Mouse (Mus musculus) heart, adult 8-10 months (tissue): ENCODE measurements around the gene Gli3. TPM values are rescaled to one million over a fixed set of nuclear protein-coding genes. Genes with fewer than 3 reads are reported as not detected.
A peak's percentile ranks its signal among the peaks of the same experiment; 100 is the strongest.

Experiments
- DNase-seq: peaks from one replicate; pipeline ENCODE4 v3.0.0; 2022; ENCODE audit warnings: low spot score
- total RNA-seq, 4 experiments: library from RNA; stranded (reverse); gene quantifications; 2 replicates each; pipeline ENCODE4 v1.2.4; 2022

The Gli3 gene
- total RNA-seq, 4 experiments from 2014 or later: 1.3 to 2.1 (median 1.8) TPM

DNA sequence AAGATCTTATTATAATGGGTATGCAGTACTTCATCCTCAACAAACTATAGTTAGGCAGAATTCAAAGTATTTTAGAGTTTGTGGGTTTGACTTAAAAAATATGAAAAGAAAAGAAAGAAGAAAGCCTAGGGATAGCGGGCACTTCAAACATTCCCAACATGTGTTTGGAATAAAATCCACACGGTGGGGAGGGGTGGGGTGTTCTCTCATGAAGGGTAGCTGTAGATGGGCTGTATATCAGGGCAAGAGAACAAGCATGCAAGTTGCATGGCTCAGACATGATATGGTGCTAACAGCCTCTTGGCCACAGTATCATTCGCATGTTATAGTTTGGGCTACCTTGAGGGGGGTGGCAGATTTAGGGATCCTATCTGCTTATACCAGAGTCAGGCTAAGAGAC is 89.0 kb downstream of the Gli3 start:
- no peak for DNase-seq

DNA sequence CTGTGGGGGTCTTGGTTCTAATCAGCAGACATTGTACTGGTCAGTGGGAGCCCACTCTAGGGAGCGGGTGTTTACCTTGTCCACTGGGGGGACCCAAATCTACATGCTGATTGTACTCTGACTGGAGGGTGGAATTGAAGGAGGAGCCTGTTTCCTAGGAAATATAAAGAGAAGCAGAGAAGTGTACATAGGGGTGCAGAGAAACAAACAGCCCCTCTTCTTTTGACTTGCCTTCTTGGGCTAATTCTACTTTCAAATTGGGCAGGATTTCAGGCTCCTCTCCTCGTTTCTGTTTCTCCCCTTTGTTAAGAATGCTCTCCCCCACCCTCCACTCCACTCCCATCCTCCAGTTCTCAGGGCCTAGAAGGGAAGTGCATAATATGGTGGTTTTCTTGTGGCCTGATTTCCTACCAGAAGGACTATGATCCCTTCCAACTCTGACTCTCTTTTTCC is 93.6 kb downstream of the Gli3 start:
- DNase-seq: no peak

DNA sequence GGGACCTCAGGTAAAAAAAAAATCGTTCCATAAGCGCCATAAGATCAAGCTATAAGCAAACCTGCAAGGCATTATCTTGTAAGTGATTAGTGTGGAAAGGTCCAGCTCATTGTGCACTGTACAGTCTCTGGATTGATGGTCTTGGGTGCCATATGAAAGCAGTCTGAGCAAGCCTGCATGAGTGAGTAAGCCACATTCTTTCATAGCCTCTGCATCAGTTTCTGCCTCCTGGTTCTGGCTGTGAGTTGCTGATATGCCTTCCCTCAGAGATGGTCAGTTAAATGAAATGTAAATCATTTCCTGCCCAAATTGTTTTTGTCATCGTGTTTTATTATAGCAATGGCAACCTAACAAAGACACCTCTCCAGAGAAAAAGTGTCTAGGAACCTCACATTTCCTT is 98.4 kb downstream of the Gli3 start:
- no peak for DNase-seq

DNA sequence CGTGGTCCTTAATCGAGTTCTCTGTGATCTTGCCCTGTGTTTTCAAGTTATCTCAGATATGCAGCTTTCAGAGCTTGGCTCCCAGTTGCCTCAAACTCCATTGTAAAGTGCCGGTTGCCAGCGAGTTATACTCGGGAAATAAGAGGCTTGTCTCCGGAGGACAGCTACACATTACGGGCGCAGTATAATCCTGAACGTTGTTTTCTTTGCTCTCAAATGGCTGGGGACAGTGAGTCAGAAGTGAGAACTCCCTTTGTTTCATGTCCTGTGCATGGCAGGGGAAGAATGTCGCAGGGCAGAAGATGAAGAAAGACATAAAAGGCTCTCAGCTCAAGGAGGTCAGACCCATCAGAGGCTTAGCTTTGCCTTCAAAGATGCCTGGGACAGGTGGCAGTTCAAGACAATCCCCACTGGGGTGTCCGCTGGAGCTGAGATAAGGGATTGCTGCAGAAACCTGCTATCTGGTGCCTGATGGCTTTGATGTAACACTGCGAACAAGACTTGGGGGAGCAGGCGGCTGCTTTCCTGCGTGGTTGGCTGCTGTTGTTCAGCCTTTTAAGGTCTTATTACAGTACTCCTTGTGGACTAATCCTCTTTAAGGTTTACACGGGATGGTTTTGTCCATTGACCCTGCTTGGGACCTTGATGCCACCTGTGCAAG is 108.0 kb downstream of the Gli3 start:
- DNase-seq: no peak

DNA sequence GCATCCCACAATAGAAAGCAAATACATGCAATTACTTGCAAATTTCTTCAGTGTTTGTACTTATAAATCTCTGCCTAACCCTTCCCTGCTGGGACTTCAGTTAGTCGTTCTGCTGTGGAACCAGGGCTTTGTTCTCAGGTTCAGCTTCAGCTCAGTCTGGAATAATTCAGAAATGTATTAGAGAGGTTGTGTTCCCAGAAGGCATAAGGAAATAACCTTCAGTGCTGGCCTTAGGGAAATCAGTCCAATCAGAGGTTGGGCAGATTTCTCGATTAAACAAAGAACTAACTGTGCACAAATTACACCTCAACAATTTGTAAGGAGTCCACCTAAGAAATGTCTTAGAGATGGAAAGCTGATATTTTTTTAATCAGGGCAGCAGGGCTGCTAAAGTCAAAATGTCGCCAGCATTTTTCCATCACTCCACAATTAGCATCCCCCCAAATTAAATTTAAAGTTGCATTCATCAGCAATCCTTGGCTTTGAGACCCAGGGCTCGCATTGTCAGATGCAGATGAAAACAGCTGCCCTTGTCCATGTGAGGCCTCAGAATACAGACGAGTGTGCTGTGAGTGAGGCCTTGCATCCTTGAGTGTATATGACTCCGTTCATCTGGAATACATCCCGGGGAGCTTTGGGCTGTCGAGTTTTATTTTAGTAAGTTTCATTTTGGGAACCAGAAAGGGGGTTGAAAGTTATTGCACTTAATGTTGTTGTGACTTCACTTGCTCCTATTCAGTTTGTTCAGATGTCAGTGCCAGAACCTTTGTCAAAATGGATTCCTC is 114.3 kb downstream of the Gli3 start:
- no peak for DNase-seq

DNA sequence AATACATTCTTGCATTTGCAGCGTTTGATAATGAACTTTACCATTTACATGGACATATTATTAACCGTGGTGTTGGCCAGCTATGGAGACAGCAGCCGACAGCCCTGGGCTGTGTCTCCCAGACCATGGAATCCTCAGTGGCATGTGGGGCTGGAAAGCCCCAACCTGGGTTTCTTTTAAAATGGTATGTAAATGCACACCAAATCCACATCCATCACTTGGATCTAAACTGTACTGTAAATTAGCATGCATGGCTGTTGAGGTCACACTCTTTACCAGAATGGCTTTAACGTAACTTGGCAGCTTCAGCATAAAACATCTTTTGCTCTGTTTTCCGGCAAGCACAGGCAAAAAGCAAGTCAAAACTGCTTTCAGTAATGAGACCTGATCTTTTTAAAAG is 117.4 kb downstream of the Gli3 start:
- no peak for DNase-seq

DNA sequence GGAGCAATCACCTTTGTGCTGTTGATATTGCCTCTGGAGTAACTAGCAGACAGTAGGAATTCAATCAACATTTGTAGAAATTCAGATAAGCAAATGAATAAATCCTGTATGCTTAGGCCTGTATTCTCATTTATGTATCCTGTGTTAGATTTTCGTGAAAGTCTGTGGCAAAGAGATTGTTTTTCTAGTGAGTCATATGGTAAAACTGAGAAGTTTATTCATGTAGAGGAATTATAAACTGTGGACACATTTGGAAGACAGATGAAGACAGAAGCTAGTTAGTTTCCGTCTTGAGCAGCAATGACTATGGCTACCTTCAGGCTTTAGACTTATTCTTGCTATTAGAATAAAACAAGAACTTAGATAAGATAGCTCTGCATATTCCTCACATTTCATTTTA is 122.9 kb downstream of the Gli3 start:
- no peak for DNase-seq

DNA sequence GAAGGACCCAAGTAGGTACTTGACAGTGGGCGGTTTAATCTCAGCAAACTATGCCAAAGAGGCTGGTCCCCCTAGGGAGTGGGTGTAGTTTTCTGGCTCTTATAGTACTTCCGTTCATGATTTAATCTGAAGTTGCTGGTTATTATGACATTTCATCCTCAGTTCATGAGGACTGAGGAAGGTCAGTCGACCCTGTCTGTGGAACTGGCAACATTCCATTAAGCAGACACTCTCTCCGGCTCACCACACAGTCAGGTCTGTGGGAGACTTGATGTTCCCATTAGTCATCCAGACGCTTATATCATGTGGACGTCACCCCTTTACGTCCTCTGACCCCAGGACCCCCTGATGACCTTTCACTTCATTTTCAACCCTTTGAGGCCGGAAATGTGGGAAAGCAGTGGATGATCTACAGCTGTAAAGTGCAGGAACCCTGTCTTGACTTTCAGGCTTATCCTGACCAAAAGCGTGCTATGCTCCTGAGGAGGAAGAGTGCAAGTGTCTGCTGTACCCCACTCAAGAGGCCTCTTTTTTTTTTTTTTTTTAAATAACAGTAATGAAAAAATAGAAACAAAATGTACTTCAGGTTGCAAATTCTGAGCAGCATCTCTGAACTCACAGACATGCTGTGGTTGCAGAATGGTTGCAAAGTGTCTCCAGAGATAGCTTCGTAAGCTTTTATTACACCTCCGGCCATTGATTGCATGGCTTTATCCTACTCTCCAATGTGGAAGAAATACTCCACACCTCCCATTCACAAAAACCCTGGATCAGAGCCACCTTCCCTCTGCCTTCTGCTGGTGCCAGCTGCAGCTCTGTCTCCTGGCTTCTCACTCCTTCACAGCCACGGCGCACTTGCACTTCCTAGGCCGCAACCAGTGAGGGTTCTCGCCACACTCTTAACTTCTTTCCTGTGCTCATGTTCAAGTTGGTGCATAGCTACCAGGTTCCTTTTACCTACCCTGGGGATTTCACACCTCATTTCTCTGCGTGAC is 125.5 kb downstream of the Gli3 start:
- peak; percentile 20 for DNase-seq

DNA sequence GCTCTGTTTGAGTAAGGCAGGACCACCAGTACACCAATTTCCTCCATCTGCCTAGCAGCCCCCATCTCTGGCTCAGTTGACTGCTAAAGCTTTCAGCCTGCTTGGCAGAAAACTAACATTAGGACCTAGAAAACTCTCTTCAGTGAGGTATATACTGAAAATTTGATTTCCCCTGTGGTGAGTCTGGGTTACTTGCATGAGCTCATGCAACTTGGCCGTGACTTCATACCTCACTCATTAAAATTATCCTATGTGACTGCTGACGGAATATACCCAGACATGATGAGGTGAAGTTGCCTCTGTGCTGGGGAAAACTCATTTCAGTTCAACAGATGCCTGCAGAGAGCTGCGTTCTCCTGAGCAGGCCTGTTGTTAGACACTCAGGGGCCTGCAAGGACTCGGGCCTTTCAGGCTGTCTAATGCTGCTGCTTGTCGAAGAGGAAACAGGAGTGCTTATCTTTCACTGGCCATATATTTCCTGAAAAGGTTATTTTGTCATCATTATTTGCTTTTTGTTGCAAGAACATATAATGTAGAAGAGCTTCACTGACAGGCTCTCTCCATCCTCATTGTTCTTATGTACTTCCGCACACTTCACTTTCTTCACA is 127.4 kb downstream of the Gli3 start:
- no peak for DNase-seq

DNA sequence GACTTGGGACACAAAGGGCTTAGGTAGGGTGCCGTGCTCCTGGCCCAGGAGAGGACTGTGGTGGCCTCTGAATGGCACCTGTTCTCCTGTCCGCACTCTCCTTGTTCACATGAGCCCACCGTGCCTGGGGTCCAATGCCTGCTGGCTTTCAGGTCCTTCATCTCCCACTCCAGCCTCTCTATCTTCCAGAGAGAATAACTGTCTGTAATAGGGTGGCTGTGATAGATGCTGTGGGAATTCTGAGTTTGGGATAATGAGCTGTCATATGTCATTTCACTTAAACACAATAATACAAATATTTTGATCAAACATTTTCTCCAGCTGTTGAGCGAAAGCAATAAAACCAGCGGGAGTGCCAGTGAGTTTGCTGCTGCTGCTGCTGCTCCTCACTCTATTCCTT is 133.6 kb downstream of the Gli3 start:
- no peak for DNase-seq

DNA sequence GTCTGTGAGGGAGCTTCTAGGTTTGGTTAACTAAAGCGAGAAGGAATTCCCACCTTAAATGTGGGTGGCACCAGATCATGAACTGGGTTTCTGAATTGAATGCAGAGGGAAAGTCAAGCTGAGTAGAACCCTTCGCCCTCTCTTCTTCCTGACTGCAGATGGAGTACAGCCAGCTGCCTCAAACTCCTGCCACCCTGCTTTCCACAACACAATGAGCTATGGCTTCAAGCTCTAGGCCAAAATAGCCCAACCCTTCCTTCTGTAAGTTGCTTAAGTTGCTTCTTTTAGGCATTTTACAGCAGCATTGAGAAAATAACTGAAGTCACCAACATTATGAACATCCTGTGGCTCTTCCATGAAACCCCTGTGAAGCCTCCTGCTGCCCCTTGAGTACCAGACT is 136.7 kb downstream of the Gli3 start:
- no peak for DNase-seq

DNA sequence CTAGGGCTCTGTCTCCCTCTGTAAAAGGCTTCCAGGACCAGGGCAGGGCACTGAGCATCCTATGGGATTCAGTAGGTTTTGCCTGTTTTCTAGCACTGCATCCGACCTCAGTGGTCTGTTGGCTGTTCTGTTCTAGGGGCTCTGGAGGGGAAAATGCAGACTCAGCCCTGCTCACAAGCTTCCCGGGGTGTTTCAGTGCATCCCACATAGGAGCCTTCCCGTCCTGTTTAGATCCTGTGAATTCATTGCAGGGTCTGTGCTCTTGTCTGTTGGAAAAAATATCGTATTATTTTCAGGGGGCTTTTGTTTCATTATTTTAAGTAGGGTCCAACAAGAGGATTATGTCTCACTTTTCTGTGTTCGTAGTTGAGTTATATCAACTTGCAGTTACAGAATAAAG is 139.1 kb downstream of the Gli3 start:
- DNase-seq: no peak

DNA sequence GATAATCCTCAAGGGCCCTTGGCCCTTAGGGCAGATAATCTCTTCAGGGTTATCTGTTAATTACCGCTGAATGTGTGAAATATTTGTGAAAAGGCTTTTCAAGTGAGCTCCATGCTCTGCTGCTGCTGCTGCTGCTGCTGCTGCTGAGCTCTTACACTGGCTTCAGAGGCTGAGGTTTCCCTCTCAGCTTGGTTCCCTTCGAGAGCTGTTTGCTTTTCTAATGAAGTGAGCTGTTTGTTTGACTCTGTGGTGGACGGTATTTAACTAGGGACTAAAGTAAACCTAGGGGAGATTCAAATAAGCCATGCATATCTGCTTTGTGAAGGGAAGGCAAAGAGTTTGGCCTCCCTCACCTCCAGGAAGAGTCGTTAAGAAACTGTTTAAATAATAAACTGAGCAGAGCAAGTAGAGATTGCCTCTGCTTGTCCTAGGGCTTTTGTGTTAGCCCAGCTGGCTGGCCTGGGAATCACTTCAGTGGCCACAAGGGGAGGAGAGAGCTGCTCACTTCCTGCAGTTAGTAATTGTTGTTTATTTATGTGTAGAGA is 139.7 kb downstream of the Gli3 start:
- DNase-seq: no peak

DNA sequence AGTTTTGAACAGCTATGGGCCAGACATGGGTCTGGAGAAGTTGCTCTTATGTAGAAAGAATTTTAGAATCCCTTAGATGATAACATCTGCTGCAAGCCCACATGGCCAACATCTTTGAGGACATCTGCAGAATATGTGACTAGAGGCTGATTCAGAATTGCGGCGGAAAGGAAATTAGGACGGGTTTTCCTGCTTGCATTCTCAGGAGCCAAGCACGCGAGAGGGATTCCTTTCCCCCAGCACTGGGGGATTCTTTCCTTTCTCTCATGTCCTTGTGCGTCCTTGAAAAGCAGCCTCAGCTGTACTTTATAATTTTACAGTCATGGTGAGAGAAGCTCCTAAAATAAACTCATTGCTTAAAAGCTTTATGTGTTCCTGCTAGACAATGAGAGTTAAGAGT is 141.0 kb downstream of the Gli3 start:
- DNase-seq: no peak

DNA sequence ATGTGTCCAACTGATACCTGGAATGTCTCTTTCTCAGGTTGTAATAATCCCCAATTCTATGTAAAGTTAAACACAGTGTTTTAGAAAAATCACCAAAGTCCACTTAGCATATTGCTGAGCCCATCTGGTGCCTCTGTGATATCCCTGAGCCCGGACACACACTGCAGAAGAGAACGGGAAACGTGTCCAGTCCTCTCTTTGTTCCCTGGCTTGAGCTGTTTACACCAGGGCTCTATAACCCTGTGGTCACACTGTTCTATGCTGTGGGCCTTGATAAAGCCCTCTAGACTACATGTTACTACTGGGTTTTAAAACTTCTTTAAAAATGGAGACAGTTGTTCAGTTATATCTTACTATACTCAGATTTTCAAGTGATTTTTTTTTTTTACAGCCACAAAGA is 154.4 kb downstream of the Gli3 start:
- DNase-seq: no peak

DNA sequence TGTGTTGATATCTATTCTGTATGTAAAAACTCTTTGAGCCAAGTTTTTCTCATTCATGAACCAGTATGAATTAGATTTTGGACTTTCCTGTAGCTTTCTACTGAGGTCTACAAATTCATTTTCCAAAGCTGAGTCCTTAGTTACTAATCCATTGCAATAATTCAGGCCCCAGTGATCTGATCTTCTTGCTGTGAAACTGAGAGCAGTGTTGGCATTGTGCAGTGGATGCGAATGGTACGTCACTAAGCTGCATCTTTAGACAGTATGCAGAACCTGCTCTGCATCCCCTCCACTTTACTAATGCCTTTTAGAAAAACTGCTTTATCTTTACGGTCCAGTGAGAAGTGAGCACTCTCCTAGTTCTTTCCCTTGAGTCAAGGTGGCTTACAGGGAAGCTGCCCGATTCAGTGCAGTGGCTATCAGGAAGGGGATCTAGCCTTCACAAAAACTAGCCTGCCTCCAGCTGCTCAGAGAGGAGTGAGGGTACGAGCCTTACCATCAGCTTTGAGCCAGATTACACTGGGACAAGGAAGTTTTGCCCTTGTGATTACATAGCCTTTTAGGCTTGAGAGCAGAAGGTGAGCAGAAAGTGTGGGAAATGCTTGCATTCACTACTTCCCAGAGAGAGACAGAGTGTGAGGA is 155.1 kb downstream of the Gli3 start:
- no peak for DNase-seq

DNA sequence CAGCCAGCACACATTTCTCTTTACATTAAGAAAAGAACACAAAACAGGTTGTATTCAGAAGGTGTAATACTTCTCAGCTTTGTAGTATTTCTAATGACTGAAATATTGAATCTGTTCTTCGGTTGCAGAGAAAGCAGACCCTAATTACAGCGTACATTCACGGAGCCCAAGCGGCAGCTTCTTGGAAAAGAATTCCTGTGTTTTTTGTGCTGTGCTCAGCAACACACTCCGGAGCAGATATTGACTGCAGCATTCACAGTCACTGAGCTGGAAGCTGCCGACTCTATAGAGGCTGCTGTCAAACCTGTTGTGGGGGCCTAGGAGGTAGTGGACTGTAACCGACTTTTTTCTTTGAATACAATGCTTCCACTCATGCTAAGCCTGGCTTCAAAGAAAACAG is 158.0 kb downstream of the Gli3 start:
- no peak for DNase-seq

DNA sequence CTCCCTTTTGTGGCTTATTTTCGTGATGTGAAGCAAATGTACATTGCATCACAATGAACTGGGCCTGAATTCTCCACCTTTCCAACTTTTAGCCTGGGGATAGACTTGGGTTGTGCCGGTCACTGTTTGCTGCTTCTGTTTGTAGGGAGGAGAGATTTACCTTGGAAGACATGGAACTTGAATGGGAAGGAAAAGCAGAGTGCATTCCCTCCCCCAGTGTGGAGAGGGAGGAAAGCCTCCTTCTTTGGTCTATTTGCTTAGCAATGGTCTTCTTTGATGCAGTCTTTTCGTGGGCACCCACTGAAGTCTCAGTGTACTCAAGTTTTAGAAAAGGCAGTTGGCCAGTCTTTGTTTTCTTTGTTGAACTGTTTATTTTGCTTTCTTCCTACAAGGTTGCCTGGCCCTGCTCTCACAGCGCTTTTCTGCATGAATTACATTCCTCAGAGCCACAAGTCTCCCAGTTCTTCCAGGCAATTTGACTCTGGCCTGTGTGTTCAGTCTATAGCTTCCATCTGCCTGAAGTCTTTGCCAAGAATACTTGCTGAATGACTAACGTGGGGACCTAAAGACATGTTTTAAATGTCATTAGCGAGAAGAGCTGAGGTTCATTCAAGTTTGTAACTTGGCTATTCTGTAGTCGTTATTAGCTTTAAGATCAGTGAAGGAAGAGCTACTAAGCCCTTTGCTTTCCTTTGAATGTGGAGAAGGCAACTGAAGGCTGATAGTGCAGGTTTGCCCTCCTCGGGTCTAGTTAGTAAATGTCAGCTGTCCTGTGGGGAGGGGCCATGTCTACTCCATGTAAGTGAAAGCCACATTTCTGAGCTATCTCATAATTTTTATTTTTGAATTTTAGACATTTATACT is 161.7 kb downstream of the Gli3 start:
- no peak for DNase-seq

DNA sequence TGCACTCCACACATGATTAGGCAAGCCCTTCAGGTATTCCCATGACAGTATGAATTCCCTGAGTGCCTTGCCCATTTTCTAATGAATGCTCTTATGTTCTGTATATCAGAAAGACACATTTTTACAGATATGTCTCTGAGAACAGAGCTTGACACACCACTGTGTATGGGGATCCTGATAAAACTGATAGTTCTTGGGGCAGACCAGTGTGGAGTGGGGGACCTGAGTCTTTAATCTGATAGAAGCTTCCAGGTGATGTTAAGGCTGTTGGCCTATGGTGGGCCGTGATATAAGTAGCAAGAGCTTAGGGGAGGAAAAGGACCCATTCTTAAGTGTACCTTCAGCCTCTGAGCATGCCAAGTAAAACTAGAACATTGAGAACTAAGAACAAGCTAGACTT is 178.5 kb downstream of the Gli3 start:
- DNase-seq: no peak

DNA sequence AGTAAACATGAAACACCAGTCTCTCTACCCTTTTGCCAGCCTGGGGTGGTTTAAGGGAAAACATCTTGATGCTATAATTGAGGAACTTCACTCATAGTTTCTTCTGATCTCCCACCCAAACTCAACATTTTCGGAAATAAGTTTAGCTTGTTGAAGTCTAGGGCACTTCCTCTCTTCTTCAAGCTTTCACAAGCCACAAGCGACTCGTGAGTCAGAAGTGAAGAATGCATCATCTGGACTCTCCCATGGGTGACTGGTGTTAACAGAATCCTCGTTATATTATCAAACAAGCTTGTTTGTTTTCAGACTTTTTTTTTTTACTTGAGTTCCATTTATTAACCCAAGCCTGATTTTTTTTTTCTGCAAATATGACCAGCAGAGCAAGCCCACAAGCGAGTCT is 197.5 kb downstream of the Gli3 start:
- peak; percentile 2 for DNase-seq
